Mouse (Mus musculus): ENCODE measurements at regions not wholly inside any gene's neighbourhood (a gene's known extent, or its start where the extent isn't known, plus 50 kb on each side); places are given as distances from the start of the nearest gene placed in this dataset.

DNA sequence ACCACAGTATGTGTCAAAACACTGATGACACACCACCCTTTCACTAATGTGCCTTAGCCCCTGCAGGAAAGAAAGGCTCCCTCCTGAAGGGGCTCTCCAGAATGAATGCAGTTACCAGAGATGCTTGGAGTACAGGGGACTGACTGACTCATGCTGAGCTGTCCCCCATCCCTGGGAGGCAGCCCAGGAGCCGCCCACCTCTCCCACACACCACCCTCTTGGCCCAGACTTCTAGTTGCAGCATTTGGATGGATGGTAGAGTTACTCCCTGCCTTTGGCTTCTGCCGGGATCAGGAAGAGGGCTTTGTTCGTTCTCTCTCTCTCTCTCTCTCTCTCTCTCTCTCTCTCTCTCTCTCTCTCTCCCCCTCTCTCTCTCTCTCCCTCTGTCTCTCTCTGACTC lies 53.4 kb upstream of the Jun start:
- peak; percentile 25 for DNase-seq (ENCODE audit: low read depth, low spot score)

DNA sequence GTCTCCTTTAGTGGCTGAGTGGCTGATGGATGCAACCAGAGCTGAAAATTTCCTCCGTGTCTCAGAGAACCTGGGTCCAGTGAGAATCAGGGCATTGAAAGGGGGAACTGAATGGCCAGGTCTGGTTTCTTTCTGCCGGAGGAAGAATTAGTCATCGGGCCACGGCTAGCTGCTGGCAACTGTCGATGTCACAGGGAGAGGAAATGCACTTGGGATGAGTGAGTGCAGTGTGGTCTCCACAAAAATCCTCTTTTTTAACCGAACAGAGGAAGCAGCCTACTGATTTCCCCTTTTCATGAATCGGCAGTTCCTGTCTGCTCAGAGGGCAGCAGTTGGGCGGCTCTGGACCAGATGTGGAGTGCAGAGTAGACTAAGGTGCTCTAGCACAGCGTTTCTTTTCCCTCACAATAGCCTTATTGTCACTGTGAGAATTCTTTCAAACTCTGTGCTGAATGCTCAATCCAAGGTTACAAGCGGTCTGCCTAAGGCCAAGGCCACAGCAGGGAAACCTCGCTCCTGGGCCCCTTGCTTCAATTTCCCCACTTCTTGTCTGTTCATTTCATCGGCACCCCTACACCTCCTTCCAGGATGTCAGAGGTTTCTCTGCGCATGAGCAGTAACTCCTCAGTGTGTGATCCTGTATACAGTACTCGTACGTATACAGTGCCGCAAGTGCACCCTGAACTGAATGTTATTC lies 54.1 kb upstream of the Jun start:
- DNase-seq (ENCODE audit: low read depth, low spot score) = peak; percentile 85

DNA sequence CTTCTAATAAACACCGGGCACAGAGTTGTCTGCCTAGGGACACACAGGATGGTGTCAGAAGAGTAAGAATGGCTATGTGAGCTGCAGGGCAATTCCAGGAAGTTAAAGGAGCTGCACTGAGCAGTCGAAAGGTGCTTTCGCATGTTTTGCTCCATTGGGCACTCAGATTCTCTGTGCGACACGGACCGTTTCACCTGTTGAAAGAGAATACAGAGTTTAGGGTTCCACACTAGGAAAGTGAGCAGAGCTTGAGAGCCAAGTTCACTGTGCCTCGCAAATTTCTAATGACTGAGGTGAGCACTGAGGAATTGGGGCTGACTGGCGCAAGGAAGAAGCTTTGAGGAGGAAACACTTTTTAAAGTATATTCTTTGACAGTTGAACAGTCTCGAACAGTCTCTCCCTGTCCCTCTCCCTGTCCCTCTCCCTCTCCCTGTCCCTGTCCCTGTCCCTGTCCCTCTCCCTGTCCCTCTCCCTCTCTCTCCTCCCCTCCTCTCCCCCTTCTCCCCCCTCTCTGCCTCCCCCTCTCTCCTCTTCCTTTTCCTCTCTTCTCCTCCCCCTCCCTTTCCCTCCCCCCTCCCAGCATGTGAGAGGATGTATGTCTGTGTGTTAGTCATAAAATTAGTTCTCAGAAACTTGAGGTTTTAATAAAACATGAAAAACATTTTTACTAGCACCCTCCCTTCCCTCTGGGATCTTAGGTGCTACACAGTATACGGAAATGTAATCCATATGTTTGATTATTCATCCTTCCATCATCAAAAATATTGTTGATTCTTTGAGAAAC lies 55.1 kb upstream of the Jun start:
- peak; percentile 54 for DNase-seq (ENCODE audit: low read depth, low spot score)

DNA sequence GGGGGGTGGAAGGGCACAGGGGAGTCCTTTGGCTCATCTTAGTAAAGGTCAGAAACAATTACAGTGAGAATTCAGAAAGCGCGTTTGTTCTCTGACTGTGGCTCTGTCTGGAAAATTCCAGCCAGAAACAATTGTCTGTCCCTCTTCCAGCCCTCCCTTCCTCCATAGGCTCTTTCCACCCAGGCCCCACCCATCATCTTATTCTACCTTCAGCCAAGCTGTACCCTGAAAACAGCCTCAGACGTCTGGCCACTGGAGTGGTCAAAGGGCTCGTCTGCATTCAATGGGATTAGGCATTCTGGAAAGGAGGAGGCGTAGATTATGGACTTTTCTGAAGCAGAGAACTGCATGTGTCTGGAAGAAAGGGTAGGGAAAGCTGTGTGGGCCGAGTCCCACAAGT lies 56.8 kb upstream of the Jun start:
- DNase-seq (ENCODE audit: low read depth, low spot score) = no peak

DNA sequence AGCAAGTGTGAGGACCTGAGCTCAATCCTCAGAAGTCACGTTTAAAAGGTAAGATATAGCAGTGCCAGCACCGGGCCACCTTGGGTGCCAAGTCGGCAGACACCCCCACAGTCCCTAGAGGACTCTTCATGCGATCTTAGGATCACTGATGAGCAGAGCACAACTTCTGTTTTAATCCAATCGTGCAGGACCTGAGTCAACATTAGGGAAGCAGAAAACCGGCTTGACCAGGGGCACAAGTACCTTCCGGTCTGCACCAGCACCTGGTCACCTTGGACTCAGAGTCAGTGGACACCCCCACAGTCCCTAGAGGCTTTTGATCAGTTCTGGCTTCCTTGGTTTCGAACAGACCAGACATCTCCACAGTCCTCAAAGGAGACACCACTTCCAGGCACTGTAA lies 58.8 kb upstream of the Jun start:
- DNase-seq (ENCODE audit: low read depth, low spot score) = no peak

DNA sequence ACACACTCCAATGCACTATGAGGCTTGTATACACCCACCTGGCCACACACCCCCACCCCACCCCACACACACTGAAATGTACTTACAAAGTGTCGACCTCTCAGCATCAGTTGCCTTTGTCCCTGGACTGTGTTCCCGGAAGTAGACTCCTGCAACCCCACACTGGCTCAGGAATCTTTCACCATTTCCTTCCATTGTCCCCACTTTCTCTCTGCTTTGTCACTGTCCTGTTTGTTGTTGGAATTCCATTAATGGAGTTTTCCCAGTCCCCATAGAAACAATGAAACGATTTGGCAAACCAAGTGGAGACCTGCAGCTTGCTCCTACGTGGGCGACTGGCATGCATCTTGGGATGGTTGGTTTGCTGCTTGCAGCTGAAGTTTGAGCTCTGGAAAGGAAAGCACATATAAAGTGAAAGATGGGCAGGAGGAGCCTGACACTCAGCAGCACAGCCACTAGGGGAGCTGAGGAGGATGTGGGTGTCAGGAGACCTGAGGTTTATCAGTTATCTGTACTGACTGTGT lies 65.2 kb upstream of the Jun start:
- DNase-seq (ENCODE audit: low read depth, low spot score) = peak; percentile 71

DNA sequence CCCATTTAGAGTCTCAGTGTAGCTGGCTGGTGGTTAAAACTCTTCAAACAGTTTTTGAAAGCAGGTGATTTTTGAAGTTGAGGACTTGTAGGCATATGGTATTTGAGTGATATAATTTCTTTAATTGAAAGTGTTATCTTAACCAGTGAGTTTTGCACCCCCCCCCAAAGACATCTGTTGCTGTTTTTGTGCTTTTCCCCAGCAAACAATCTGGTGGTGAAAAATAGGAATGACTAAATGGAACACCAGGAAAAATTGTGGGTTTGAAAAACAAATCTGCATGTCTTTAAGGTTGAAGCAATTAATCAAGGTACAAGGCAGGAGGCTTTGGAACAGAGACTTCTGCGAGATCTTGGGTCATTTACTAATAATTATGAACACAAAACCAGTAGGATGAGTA lies 68.9 kb upstream of the Jun start:
- no peak for DNase-seq (ENCODE audit: low read depth, low spot score)

DNA sequence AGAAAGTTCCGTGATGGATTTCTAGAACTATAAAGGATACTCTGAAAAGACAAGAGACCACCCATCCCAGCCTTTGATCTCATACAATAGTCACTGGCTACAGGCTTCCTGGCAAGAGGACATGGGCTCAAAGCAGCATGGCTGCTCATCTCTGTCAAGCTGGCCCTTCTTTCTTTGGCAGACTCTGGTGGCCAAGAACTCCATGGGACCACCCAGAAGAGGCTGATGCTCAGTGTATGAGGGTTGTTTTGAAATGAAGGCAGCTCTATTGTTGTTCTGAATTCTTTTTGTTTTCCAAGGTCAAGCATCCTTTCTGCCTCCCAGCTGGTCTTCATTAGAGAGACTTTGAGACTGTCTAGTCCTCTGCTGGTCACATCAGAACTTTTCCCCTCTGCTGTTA lies 73.3 kb upstream of the Jun start:
- DNase-seq (ENCODE audit: low read depth, low spot score) = no peak

DNA sequence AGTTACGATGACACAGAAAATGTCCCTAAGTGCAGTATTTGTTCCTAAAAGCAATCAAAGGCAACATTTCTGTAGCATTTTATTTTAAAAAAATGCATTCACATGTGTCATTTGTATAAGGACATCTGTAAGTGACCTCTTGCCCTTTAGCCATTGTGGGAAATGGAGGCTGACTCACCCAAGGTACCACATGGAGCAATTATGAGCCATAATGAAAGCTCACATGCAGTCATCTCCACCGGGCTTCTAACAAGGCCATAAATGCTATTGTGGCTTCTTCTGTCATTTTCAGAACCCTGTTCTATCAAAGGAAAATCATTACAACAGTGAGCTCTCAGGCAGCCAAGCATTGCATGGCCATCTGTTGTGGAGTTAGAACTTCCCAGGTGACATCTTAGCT lies 75.9 kb upstream of the Jun start:
- DNase-seq (ENCODE audit: low read depth, low spot score) = no peak

DNA sequence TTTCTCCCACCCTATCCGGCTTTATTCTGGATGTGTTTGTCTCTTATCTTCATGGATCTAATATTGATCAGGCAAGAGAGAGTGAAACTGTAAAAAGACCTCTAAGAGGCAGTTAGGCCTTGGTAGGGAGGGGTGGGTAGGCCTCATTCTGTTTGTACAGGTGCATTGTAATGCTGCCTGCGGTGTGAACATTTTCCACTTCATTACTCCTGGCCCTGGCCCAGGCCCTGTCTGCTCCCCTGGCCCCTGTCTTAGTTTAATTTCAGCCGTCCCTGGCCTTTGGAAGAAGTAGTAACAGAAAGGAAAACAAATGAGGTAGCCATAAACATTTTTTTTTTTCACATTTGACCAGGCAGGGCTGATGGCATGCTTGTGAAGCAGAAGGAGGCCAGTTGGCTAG lies 81.8 kb upstream of the Jun start:
- DNase-seq (ENCODE audit: low read depth, low spot score) = no peak

DNA sequence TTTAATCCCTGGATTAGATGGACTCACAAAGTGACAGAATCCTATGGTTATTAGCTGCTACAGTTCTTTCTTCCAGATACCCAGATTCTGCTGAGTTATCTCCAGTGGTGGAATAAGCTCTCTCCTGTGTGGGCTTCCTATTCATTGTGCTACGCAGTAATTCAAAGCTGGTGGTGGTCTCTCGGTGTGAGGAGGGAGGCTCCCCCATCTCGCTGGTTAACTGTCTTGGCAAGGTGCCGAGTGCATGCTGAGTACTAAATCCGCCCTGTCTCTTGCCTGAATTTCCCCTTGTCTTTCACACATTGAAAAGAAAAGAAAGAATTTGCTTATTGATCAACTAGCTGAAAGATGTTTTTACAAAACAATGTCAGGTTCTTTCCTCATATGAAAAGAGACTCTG lies 82.6 kb upstream of the Jun start:
- DNase-seq (ENCODE audit: low read depth, low spot score) = no peak

DNA sequence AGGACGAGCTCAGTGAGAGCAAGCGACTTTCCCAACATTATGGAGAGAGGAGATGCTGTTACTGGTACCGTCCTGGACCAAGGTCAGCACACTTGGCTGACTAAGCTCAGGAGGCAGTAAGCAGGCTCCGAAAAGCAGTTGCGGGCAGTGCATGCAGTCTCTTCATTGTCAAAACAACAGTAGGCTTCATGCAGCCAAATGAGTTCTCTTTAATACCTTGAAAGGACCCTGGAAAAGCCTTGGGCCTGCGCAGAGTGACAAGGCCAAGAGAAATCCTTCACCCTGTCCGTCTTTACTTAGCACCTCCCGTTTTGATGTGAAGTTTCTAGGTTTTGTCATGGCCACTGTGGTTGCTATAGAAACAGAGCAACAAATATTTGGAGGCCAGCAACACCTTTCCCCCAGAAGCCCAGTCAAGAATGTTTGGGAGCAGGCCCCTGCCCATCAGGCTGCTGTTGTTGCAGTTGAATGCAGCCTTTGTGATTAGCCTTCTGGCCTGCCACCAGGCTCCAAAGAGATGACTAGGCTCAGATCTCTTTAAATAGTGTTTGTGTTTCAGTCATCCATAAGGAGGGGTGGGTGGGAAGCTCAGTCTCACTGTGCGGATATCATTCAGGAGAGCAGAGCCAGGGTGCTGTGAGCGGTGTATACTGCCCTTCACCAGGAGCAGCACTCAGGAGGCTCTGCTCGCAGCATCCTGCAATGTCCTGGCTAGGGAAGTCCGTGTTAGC lies 85.6 kb upstream of the Jun start:
- no peak for DNase-seq (ENCODE audit: low read depth, low spot score)

DNA sequence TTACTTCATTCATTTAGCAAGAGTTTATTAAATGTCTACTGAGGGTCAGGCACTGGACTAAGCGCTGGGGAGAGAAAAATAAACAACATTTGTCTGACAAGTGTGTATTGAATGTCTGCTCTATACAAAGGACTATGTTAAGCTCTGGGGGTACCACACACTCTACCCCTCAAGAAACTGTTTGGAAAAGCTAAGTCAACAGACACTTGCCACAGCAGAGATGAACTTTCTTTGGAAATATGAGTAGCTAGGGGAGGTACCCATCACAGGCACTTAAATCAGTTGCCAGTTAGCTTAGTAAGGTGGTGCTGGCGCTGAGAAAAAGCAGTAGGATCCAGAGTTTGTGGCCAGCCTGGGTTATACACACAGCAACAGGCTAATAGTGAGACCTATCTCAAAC lies 86.7 kb upstream of the Jun start:
- DNase-seq (ENCODE audit: low read depth, low spot score) = no peak

DNA sequence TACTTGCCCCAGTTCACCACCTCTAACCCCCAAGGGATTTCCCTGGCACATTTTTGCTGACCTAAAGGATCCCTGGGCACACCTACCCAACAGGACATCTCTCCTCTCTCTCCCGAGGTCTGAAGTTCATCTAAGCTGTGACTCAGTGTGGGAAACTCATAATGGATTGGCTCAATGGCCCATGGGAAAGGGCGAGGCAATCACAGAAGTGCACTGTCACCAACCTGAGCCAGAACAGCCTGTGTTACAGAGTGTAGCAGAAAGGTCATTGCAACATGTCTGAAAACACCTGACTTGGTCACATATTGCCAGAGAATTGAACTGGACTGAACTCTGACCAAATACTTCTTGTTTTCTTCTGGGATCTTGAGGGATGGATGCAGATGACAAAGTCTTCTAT lies 89.2 kb upstream of the Jun start:
- no peak for DNase-seq (ENCODE audit: low read depth, low spot score)

DNA sequence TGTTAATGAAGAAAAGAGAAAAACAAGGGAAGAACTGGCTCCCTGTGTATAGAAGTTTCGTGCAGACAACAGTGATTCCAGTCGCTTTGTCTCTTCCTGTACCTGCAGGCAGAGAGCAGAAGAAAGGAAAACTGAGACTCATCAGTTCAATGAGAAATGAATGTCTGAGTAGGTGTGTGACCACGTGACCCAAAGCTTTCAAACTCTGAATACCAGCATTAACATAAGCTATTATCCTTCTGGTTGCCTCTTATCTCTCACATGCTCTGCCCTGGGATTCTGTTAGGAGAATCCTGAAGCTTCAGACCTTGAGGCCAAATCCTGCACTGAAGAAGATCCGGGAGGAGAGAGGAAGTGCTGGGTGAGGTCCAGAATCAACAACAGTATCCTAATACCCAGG lies 91.1 kb upstream of the Jun start:
- DNase-seq (ENCODE audit: low read depth, low spot score) = no peak

DNA sequence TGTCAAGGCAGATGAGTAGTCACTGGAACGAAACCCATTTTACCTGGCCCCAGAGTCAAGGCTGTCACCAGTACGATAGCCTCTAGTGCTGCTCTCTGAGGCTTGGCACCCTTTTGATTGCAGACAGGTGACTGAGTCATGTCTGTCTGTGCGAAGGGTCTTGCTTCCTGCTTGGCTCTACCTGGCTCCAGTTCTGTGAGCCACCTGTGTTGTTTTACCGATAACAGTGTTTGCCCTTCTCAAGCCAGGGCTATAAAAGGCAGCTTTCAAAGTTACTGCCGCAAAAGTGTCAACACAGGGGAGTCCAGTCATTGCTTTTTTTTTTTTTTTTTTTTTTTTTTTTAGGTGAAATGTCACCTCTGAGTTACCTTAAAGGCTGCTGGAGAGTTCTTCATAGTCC lies 91.6 kb upstream of the Jun start:
- DNase-seq (ENCODE audit: low read depth, low spot score) = no peak

DNA sequence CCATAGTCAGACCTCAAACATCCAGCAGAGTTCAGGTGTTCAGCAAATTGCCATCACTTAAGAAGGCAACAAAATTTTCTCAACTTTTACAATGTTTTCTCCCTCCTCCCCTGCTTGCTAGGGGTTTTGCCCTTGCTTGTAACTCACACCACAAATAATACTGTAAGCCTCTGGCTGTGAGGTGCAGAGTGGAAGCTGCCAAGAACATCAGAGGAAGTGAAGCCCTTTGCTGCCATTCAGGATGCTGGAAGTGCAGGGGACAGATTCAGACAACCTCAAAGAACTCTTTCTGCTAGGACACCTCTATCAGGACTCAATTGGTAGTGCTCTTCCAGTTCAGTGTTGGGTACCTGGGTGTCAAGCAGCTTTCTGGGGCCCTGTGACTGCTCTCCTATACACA lies 92.4 kb upstream of the Jun start:
- no peak for DNase-seq (ENCODE audit: low read depth, low spot score)

DNA sequence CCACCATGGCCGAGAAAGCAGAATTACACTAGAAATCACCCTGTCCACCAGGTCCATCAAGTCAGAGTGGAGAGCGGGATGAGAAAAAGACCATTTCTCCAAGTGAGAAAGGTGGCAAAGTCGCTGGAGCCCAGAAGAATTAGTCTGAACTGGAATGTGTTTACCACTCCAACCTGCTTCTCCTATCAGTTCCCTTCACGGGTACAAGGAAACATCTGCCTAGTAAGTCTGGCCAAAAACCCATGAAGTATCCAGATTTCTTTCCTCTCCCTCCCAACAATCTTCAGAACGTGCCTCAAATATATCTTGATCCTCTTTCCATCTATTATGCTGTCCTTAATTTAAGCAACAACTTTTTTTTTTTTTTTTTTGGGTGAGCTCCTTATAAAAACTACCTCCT lies 94.2 kb upstream of the Jun start:
- DNase-seq (ENCODE audit: low read depth, low spot score) = no peak

DNA sequence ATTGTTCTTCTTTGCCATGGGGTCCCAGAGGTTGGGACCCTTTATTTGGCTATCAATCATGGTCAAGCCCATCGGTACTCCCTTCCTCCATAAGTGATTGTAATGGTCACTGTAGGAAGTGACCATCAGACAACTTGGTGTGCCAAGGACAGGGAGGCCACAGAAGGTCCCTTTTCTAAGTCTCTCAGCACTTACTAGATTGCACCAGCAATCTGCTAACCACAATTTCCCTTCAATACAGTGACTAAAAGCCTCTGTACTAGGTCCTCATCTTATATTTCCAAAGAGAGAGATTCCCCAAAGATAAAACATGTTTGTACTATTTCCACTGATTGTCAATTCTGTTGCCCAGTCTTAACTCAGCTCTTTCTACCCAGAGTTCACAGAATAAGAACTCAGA lies 96.6 kb upstream of the Jun start:
- DNase-seq (ENCODE audit: low read depth, low spot score) = no peak

DNA sequence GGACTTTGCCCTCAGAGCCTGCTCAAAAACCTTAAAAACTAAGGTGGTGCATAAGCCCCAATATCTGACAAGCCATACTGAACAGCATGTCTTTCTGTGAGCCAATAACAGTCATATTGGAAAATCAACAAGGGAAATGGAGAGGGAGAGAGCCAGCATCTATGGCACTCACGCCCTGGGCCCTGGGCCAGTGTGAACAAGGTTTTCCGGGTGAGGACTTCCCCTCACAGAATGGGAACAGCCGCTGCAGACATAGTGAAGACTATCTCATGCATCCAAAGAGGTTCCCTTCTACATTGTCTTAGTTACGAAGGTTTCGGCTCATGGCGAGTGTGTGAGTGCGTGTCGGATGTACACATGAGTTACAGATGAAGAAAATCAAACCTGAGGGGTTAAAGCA lies 99.7 kb upstream of the Jun start:
- no peak for DNase-seq (ENCODE audit: low read depth, low spot score)

DNA sequence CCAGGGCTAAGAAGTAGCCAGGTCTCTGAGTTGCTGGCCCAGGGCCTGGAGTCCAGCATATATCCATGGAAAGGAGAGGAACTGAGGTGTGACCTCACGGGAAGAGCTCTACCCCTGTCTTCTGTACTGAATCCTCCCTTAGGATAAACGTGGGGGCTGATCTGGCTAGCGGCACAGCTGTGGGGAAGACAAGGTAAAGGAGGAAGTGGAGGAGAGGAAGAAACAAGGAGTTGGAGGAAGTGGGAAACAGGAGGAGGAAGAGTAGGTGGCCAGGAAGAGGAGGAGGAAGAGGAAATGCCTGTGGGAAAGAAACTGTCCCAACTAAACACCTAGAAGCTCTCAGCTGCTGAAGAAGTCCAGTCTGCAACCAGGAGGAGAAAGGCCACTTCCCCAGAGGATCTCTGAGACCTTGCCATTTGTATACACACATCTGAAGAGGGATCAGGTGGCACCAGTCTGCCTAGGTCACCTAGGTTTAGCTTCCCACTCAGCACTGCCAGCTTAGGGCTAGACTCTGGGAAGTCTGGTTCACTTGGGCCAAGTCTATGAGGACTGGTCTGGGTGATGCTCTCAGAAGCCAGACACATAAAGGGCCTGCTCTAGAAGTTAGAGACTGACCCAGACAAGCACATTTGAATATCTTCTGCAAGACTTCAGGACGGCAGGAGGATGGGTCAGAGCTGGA lies 100.6 kb upstream of the Jun start:
- no peak for DNase-seq (ENCODE audit: low read depth, low spot score)

DNA sequence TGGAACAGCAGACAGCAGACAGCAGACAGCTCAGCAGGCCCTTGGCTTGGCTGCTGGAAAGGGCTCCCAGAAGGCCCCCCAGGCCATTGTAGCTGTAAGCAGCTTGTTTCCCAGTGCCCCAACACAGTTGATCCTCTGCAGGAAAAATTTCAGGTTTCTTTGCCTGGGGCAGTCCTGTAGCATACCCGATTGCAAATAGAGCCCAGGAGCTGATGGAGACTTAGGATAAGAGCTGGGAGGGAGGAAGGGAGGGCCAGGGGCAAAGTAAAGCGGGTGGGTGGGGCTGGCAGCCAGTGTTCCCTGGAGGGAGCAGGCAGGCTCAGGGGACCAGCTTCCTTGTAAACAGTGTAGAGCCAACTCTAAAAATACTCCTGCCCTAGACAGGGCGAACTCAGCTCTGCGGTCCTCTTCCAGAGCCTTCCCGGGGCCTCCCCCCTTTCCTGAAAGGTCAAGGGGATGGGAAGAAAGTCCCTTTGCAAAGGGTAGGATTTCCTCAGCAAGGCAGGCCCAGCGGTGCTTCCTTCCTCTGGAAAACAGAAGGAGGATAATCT lies 101.8 kb upstream of the Jun start:
- DNase-seq (ENCODE audit: low read depth, low spot score) = no peak
